Mouse (Mus musculus): ENCODE data around the gene Foxp1. TPM values are rescaled to one million over a fixed set of nuclear protein-coding genes. Genes with fewer than 3 reads are reported as not detected.

Foxp1 gene
- total RNA-seq, 2 experiments from 2014 or later: 44.7 to 51.6 TPM

DNA sequence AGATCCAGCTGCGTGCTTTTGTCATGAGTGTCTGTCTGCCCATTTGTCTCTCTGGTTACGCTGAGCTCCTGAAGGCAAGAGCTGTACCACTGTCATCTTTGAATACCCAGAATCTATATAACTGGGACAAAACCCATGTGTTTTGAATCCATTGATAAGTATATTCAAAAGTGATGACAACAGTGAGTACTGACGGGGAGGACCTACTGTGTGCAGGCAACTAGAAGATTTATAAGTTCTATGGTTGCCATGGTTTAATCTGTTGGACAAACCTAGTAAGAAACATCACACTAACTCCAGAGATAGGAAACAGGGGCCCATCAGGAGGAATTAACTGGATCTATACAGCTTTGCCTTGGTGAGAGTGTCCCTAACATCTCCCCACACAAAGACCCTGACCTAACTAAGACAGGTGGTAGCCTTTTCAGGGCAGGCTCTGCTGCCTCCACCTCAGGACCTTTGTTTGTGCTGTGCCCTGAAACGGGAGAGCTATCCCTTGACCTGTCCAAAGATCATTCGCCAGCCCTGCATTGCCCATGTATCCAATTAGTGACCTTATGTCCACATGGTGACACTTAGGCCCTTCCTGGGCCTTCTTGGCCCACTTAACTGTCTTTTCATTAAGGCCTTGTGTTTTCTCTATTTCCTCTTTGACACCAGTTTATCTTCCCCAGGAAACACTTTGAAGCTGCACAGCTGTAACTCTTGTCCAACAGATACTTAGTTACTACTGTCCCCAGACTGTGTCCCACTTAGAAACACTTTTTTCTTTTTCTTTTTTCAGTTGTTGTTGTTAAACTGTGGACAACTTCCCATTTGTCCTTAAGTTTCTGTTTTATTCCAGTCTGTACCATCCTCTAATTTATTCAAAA, 530.4 kb downstream of the Foxp1 start:
- no peak for DNase-seq

DNA sequence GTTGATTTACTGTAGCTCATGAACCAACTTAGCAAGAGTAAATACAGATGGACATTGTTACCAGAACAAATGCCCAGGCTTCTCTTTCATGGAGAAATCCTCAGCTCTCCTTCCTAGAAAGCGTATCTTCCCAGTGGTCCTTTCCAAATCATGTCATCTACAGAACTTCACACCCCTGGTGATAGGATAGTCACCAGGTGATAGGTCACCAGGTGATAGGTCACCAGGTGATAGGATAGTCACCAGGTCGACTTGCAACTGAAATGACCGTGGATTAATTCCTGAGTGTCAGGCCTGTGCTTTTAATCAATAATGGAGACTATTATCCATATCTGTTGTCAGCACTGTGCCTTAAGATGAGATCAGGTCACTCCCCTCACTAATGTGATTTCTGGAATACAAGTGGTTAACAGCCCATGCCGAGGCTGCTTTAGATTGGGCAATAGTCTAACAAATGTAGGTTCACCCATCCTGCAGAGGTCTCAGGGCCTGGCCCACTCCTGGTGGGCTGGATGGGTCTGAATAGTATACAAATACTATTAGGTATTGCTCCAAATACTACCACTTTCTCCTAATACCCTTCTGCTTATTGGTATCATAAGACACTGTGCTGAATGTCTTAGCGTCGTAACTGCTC, 534.9 kb downstream of the Foxp1 start:
- no peak for DNase-seq

DNA sequence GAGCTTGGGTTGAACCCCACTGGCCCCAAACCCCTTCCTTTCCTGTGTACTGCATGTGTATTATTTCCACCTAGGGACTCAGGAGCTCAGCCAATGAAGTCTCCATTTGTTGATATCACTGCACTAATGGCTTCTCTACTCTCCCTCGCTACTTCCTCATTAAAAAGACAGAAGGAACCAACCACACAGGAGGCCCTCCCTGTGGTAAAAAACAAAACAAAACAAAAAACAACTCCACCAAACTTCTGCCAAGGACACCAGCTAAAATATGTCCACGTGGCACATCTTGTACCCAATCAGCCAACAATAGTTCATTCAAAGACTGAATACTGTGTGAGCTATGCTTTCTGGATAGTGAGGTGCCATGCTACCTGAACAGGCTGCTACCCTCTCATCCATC, 537.1 kb downstream of the Foxp1 start:
- no peak for DNase-seq

DNA sequence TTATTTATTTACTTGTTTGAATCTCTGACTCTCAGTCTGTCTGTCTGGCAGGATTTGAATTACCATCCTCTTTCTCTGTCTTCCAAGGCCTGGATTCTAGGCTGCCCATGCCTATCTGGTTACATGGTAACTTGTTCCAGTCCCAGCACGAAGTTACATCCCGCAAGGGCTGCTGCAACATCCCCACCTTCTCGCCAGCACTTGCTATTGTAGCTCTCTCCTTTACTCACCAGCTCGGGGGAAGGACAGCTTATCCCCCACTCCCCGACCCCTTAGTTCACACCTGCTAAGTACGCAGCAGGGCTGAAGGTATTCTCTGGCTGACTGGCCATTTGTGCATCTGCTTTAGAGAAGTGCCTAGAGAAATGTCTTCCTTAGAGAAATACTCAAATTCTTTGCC, 537.9 kb downstream of the Foxp1 start:
- DNase-seq: no peak

DNA sequence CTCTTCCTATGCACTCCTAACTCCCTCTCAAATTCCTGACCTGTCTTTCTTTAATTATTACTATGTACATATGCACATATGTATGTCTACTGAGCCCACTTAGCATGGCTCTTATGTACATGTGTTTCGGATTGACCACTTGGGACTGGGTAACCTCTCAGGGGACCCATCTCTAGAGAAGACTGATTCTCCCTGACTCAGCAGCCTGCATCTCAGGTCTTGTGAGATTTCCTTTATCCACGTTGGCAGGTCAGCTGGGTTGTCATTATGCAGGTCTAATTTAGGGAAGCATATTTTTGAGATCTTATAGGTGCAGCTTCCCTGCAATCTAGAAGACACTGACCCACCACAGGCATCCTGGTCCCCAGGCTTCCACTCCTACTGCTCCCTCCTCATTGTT, 538.5 kb downstream of the Foxp1 start:
- DNase-seq: no peak

DNA sequence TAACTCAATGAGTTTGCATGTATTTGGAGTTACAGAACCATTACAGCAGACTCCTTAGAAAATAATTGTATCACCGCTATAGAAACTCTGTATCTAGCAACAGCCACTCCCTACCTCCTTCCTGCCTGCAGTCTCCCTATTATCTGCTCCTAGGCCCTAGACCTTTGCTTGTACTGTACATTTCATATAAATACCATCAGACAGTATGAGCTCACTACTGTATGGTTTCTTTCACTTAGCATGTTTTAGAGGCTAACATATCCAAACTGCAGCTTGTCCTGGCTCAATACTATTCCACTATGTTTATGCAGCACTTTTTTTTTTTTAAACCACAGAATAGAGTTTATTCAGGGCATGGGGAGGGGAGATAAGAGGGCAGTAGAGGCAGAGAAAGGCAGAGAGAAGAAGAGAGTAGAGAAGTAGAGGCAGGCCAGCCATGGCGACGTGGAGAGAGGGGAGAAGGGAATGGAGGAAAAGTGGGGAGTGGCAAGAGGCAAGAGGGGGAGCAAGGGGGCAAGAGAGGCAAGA, 539.1 kb downstream of the Foxp1 start:
- DNase-seq: no peak

DNA sequence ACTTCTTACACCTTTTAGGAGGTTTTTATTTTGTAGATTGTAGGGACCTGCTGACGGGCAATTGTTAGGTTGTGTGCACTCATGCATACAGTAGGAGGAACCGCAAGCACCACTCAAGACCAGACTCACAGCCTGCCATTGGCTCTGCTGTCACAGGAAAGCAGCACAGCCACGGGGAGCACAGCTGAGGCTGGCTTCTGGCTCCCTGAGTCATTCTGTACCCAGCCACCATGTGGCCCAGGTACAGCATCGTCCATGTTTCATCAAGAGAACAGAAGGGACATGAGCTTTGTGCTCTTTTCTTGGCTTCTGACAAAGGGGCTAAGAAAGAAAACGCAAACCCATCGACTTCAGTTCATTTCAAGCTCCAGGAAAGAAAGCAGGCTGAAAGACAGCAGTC, 541.3 kb downstream of the Foxp1 start:
- DNase-seq: no peak

DNA sequence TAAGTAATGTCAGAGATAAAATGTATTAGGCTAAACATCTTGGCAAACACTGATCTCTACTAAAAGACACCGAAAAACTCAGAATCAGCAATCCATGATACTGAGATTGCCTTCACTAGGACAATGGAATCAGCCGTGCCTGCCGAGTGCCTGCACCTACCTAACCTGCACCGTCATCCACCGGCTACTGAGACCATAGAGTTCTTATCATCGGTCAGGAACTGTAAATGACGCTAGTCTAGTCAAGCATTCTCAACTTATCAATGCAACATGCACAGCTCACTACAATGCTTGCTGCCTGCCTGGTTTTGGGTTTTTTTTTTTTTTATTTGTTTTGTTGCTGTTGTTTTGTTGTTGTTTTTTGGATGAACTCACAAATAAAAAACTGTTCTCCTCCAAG, 542.1 kb downstream of the Foxp1 start:
- DNase-seq: no peak

DNA sequence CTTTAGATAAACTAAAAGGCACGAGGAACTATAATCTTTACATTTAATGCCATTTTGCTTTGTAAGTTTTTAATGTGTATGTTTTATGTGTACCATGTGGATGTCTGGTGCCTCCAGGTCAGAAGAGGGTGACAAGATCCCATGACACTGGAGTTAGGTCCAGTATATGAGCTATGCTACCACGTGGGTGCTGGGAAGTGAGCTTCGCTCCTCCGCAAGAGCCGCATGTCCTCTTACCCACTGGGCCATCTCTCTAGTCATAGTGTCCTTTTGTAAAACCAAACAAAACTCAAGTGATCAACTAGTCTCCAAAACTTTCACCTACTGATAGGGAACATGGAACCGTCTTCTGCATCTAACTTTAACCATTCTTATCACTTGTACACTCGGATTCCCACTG, 542.5 kb downstream of the Foxp1 start:
- DNase-seq: no peak

DNA sequence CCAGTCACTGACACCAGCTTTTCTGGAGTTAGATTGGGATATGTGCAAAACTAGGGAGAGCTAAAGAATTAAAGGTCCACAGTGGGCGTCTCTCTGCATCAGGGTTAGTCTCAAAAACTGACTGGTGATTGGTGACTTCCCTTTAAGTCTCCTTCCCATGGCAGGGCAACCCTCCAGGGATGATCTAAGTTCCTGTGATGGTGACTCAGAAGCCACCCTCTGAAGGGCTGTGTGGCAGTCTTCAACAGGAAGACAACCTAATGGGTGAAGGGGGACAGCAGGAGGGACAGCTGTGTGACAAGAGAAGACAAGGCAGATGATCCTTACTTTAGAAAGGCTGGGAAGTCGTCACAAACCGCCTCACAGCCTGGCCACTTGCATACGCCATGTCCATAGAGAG, 544.7 kb downstream of the Foxp1 start:
- no peak for DNase-seq

DNA sequence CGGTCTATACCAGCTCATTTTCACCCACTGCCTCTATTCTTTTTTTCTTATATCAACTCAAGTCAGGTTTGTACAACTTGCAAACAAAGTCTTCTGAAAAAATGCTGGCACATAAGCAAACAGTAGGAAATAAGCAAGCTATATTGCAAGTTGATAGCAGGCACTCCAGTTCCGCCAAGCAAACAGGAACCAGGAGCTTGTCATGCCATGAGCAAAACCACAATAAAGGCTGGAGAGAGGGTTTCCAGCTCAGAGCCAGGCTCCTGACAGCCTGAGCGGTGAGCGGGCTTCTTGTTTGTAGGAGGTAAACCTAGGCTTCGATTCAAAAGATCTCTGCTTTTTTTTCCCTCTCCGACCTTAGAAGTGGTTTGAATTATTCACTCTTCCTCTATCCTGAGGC, 546.6 kb downstream of the Foxp1 start:
- DNase-seq: no peak

DNA sequence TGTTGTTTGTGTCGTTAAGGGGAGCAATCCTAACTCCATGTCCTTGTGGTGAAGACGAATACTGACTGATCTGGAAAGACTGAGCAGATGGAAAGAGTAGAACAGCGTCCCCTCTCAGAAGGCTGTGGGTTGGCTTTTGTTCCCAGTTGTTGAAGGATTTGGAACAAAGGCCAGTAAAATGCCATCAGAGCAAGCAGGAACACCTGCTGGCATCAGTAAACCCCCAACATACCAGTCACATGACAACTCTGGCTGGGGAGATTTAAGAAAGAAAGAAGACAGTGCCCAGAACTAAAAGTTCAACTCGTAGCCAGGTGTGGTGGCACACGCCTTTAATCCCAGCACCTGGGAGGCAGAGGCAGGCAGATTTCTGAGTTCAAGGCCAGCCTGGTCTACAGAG, 549.1 kb downstream of the Foxp1 start:
- no peak for DNase-seq

DNA sequence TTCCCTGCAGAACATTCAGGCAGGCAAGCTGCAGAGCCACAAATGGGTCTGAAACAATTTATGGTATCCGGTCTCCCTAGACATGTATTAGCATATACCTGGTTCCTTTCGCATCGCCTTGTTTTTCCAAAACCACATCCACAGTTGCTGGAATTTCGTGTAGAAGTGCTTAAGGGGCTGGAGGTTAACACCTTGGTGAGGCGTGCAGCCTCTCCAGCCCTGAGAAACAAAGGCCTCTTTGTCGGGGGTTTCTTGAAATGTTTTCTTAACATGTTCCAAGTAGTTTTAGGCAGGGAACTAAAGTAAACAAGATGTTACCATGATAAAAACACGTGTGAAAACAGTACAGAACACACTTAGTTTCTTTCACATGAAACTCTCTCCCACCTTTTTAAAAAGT, 550.1 kb downstream of the Foxp1 start:
- no peak for DNase-seq

DNA sequence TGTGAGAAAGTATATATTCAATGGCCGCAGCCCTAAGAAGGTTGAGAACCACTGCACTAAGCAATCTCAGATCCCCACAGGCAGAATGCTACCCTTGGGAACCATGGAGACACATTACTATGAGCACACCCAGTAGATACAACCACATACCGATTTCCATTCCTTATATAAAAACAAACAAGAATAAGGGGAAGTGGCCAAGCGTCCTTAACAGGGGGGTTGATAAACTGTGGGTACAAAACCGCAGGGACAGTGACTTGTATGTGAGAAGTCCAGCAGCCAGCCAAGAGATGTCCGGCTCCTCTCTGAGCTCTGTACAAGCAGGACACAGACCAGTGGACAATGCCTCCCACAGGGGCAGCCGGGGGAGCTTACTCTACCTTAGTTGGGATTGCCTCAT, 563.2 kb downstream of the Foxp1 start:
- no peak for DNase-seq

DNA sequence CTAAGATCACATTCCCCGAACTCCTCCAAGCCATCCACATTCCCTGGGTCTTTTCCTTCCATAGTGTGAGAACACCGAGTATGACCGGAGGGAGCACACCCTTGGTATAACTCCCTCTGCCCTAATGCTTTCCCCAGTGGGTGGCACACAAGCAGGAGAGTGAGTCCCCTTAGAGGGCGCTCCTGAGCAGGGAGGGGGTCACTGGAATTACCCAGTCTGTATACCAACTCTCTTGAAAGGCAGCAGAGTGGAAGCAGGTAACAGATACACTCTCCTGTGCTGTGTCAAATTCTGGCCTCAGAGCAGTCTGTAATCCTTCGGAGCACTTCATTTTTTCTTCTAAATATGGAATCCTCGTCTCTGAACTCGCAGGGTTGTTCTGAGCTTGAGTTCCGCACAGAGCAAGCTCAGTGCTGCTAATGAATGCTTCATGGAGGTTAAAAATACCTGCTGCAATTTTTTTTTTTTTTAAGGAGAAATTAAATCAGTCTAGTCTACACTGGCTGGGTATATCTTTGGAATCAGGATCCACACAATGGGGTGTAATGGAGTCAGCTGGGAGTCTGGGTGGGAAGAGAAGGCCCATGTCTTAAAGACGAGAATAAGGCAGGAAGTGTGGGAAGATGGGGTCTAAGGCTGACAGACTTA, 565.9 kb downstream of the Foxp1 start:
- peak; percentile 23 for DNase-seq

DNA sequence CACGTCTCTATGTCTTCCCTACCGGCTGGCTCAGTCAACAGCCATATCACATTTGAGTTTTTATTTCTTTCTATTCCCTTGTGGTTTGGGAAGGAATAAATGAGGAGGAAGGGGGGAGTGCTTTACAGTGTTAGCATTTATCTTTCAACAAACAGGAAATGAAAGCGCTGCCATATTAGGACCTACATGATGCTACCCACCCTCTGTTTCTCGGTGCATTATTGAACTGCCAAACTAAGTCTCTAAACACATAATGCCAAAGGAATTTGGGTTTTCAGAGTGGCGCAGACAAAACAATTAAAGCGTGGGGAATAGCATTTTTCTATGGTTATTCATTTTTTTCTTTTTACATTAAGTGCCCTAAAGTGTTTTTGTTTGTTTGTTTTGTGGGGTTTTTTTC, 566.8 kb downstream of the Foxp1 start:
- DNase-seq: no peak

DNA sequence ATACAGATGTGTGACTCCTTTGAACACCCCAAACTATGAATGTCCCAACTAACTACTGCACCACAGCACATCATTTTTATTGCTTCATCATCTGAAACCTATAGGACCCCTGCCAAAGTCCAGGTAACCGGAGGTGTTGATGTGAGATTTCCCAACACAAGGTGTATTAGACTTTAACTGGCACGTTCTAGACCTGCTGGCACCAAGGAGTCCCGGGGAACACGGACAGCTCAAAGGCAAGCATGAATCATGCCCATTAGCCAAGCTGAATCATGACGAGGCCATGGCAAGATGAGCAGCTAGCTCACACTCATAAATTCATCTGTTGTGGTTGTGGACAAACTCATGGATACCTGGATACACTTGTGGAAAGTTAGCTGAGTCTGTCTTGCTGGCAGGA, 568.1 kb downstream of the Foxp1 start:
- DNase-seq: no peak

DNA sequence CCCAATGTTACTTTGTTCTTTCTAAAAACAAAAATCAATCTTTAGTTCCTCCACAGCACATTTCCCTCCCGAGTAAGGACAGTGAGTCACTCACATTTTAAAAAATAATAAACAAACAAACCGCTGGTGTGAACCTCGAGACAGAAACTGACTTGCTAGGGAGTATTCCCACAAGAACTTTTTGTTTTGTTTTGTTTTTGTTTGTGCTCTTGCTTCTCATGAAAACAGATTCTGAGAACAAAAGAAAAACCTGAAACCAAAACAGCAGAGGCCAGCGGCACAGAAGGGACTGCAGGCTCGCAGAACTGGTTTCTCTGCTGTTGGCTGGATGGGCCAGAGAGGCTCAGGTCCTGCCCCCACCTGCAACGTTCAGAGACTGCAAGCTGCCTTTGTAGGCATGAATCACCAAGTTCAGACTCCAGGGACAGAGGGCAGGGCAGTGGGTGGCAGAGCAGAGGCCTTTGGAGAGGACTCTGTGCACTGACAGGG, 572.8 kb downstream of the Foxp1 start:
- peak; percentile 75 for DNase-seq

DNA sequence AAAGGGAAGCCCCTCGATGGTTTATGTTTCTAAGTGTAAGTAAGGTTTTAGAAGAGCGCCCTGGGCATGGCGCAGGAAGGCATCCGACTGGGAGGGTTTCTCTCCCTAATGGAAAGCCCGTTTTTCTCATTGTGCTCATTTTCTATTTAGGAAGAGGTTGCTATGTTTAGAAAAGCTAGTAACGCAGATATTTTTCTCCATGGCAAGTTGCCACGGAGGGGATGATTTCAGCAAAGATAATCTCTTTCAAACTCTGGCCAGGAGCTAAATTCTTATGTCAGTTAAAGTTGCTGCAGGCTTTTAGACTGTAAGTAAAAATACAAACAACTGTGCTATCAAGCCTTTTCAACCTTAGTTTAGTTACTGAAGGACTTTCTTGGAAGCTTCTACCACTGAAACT, 573.2 kb downstream of the Foxp1 start:
- peak; percentile 39 for DNase-seq

DNA sequence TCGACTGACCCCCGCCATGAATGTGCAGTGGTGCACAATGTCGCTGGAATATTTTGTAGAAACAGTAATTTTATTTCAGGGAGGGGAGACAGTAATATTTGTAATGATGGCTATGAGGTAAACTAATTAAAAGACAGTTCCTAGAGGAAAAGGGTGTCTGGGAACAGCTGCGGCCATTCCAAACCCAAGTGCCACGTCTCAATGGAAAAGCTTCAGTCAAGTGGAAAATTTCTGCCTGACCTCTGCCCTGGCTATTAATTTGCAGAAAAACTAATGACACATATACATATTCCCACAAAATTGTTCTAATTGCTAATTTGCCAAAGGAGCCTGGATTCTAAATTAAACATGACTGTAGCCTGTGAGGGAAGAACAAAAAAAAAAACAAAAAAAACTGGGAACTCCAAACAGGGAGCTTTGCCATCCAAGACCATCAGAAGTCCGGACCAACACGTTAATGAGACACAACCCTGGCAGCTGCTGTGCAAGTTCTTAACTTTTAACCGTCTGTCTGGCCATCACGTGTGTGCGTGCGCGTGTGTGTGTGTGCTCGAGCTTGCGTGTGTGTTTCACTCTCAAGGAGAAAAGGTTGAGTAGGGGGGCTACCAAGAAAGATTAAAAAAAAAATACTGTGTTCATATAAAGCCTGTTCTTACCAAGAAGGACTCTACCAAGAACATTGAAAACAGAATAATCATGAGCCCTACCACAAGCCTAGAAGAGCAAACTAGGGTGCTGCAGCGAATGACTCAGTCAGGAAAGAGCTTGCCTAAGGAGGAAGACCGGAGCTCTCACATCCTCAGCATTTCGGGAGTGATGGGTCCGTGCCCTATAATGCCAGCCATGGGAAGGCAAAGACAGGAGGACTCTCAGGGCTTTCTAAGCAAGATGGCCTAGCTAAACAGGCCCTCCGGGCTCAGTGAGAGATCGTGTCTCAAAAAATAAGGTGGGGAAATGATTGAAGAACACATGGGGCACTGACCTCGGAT, 574.1 kb downstream of the Foxp1 start:
- DNase-seq: no peak

DNA sequence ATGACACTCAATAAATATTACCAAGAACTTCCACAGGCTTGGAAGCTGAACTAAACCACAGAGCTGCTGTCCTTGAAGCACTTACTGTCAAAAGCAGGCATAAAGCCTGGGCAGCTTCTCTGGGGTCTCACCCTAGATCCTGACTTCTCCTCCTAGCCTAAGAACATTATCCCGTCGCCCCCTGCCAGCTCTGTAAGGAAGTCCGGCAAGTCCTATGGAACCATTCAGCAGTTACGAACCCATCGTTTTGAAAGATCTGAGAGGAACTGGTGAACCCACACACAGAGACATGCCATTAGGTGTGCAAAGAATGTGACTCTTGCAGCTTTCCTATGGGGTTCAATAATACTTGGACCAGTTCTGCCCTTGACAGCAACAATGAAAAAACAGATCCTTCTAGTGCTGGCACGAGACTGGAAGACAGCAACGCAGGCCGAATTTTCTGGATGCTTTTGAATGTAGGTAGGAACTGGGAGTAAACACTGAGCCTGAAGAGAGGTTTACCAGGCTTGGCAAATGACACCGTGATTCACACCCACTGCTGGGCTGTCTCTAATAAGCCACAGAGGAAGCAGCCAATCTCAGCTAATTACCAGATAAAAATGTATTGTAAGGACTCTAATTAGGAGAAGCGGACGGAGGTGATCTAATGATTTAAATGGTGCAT, 574.9 kb downstream of the Foxp1 start:
- no peak for DNase-seq
